Mouse (Mus musculus) urinary bladder, postnatal 25 days (tissue): ENCODE data around the gene Rtl1.
A peak's percentile ranks its signal among the peaks of the same experiment; 100 is the strongest.

Source experiments
- DNase-seq: peaks from one replicate; pipeline ENCODE4 v3.0.0; 2022; ENCODE audit warnings: low spot score

Rtl1 gene

GRCm38 (mm10) chr12:109572259-109572658 is 27.9 kb downstream of the Rtl1 start:
- DNase-seq: no peak

- DNase-seq: no peak
Observed at GRCm38 (mm10) chr12:109560111-109560695, 39.9 kb downstream of the Rtl1 start.

- no peak for DNase-seq
Observed at GRCm38 (mm10) chr12:109558891-109559487, 41.1 kb downstream of the Rtl1 start.

GRCm38 (mm10) chr12:109558226-109558824 is 41.8 kb downstream of the Rtl1 start:
- DNase-seq: no peak

- DNase-seq: no peak
Observed at GRCm38 (mm10) chr12:109555837-109556409, 44.2 kb downstream of the Rtl1 start.

GRCm38 (mm10) chr12:109553568-109553967 is 46.6 kb downstream of the Rtl1 start:
- no peak for DNase-seq

- no peak for DNase-seq
Observed at GRCm38 (mm10) chr12:109552754-109553525, 47.2 kb downstream of the Rtl1 start.

GRCm38 (mm10) chr12:109551771-109552170 is 48.4 kb downstream of the Rtl1 start:
- no peak for DNase-seq

- DNase-seq: no peak
Observed at GRCm38 (mm10) chr12:109547085-109547484, 53.0 kb downstream of the Rtl1 start.

GRCm38 (mm10) chr12:109545875-109546732 is 54.0 kb downstream of the Rtl1 start:
- no peak for DNase-seq

GRCm38 (mm10) chr12:109543281-109543923 is 56.7 kb downstream of the Rtl1 start:
- DNase-seq: no peak

- DNase-seq: peak; percentile 13
Observed at GRCm38 (mm10) chr12:109542635-109543249, 57.4 kb downstream of the Rtl1 start.

GRCm38 (mm10) chr12:109542011-109542410 is 58.1 kb downstream of the Rtl1 start:
- no peak for DNase-seq

- DNase-seq: no peak
Observed at GRCm38 (mm10) chr12:109541540-109541899, 58.6 kb downstream of the Rtl1 start.

- peak; percentile 18 for DNase-seq
Observed at GRCm38 (mm10) chr12:109540739-109541539, 59.2 kb downstream of the Rtl1 start.

GRCm38 (mm10) chr12:109539950-109540349 is 60.2 kb downstream of the Rtl1 start:
- no peak for DNase-seq
